Mouse (Mus musculus) kidney, embryonic 15.5 days (tissue): ENCODE results near the gene Ap4s1. TPM values are rescaled to one million over a fixed set of nuclear protein-coding genes. Genes with fewer than 3 reads are reported as not detected.

Source experiments
- ATAC-seq: fragments of 200-750 bp; cut with Nextera tagmentation; replicated peaks from 2 replicates; pipeline ENCODE4 v1.8.0; 2017; ENCODE audit warnings: moderate TSS enrichment; ENCODE audit not compliant: low FRiP score
- H3K27ac ChIP-seq: fragments of 300-500 bp; sonication (generic); 2 replicates; pipeline ENCODE4 v1.5.1; 2015; ENCODE audit warnings: mild to moderate bottlenecking, inconsistent platforms
- H3K27me3 ChIP-seq: fragments of 300-500 bp; sonication (generic); 2 replicates; pipeline ENCODE4 v1.6.1; 2015; ENCODE audit warnings: inconsistent platforms
- H3K36me3 ChIP-seq: fragments of 300-500 bp; sonication (generic); 2 replicates; pipeline ENCODE4 v1.6.1; 2015; ENCODE audit warnings: inconsistent platforms
- H3K4me1 ChIP-seq: fragments of 300-500 bp; sonication (generic); 2 replicates; pipeline ENCODE4 v1.6.1; 2015; ENCODE audit warnings: inconsistent platforms
- H3K4me2 ChIP-seq: fragments of 300-500 bp; sonication (generic); 2 replicates; pipeline ENCODE4 v1.6.1; 2015; ENCODE audit warnings: moderate library complexity, mild to moderate bottlenecking, inconsistent platforms
- H3K4me3 ChIP-seq: fragments of 300-500 bp; sonication (generic); replicated peaks from 2 replicates; pipeline ENCODE4 v1.5.1; 2015; ENCODE audit warnings: mild to moderate bottlenecking, inconsistent platforms
- H3K9ac ChIP-seq: fragments of 300-500 bp; sonication (generic); 2 replicates; pipeline ENCODE4 v1.6.1; 2015; ENCODE audit warnings: mild to moderate bottlenecking, inconsistent platforms
- H3K9me3 ChIP-seq: fragments of 300-500 bp; sonication (generic); replicated peaks from 2 replicates; pipeline ENCODE4 v1.6.1; 2016; ENCODE audit warnings: inconsistent platforms
- WGBS: fragments of 180-500 bp; shearing (Covaris S2); methylation state at CpG from one replicate; pipeline ENCODE4 v1.1.7; 2015; ENCODE audit warnings: mixed read lengths; 5-methylcytosine and 5-hydroxymethylcytosine counted together
- polyA plus RNA-seq: library from polyadenylated mRNA; unstranded; fragments of >200 nt; fragmentation: Nextera tagmentation; extraction: Ambion mirVana; gene quantifications from 2 replicates; pipeline ENCODE4 v1.2.1, GENCODE M21; 2015

Ap4s1 gene
- polyA plus RNA-seq, 1 experiment from 2014 or later, result 32.2 TPM

- no peak for ATAC-seq
- peaks cover 51% of the 10 kb centered on the region for H3K36me3 ChIP-seq
- peaks cover under 1% of the 10 kb centered on the region; the same call in 1 of the 2 replicates for H3K4me1 ChIP-seq
- H3K9ac ChIP-seq, result no peak overlapping the region
- no peak overlapping the region for H3K4me2 ChIP-seq
- H3K27me3 ChIP-seq, result no peaks in the 10 kb centered on the region
- 84% methylated on average over 6 of the region's 6 CpGs for WGBS
- H3K4me3 ChIP-seq, result no peak overlapping the region
- no peak overlapping the region for H3K27ac ChIP-seq
- no peaks in the 10 kb centered on the region for H3K9me3 ChIP-seq
Measured at GRCm38 (mm10) chr12:51741690-51742089, 50.9 kb downstream of the Ap4s1 start.

- Histone ChIP-seq H3K27ac (no peak overlapping the region), H3K36me3 (peaks cover 79% of the 10 kb centered on the region), H3K9me3 (no peaks in the 10 kb centered on the region), H3K4me3 (no peak overlapping the region), H3K9ac (no peak overlapping the region), H3K4me2 (no peak overlapping the region), H3K27me3 (no peaks in the 10 kb centered on the region), H3K4me1 (no peaks in the 10 kb centered on the region)
- 58% methylated on average over 6 of the region's 6 CpGs for WGBS
- ATAC-seq, result no peak
Measured at GRCm38 (mm10) chr12:51744957-51745356, 54.1 kb downstream of the Ap4s1 start.

- Histone ChIP-seq H3K36me3 (peaks cover 89% of the 10 kb centered on the region), H3K27ac (no peak overlapping the region), H3K4me1 (no peaks in the 10 kb centered on the region), H3K27me3 (no peaks in the 10 kb centered on the region), H3K4me3 (no peak overlapping the region), H3K4me2 (no peak overlapping the region), H3K9me3 (no peaks in the 10 kb centered on the region), H3K9ac (no peak overlapping the region)
- no peak for ATAC-seq
- WGBS, result 87% methylated on average over 2 of the region's 2 CpGs
Measured at GRCm38 (mm10) chr12:51747348-51747747, 56.5 kb downstream of the Ap4s1 start.

GRCm38 (mm10) chr12:51755938-51756598 lies 65.2 kb downstream of the Ap4s1 start:
- Histone ChIP-seq H3K9me3 (no peaks in the 10 kb centered on the region), H3K27me3 (no peaks in the 10 kb centered on the region), H3K4me1 (no peaks in the 10 kb centered on the region), H3K36me3 (peaks cover 84% of the 10 kb centered on the region), H3K4me3 (no peak overlapping the region), H3K4me2 (no peak overlapping the region), H3K9ac (no peak overlapping the region), H3K27ac (no peak overlapping the region)
- 92% methylated on average over 12 of the region's 12 CpGs for WGBS
- no peak for ATAC-seq

GRCm38 (mm10) chr12:51756599-51756961 lies 65.7 kb downstream of the Ap4s1 start:
- no peaks in the 10 kb centered on the region for H3K9me3 ChIP-seq
- H3K4me2 ChIP-seq, result no peak overlapping the region
- H3K4me3 ChIP-seq, result no peak overlapping the region
- H3K4me1 ChIP-seq, result no peaks in the 10 kb centered on the region
- ATAC-seq, result no peak
- peaks cover 84% of the 10 kb centered on the region for H3K36me3 ChIP-seq
- no peak overlapping the region for H3K27ac ChIP-seq
- H3K9ac ChIP-seq, result no peak overlapping the region
- H3K27me3 ChIP-seq, result no peaks in the 10 kb centered on the region

GRCm38 (mm10) chr12:51759374-51759773 lies 68.5 kb downstream of the Ap4s1 start:
- Histone ChIP-seq H3K27me3 (no peaks in the 10 kb centered on the region), H3K9me3 (no peaks in the 10 kb centered on the region), H3K4me1 (no peaks in the 10 kb centered on the region), H3K9ac (no peak overlapping the region), H3K27ac (no peak overlapping the region), H3K36me3 (peaks cover 85% of the 10 kb centered on the region), H3K4me2 (no peak overlapping the region), H3K4me3 (no peak overlapping the region)
- 87% methylated on average over 3 of the region's 3 CpGs for WGBS
- no peak for ATAC-seq

GRCm38 (mm10) chr12:51767454-51767853 lies 76.6 kb downstream of the Ap4s1 start:
- Histone ChIP-seq H3K27ac (no peak overlapping the region), H3K4me1 (no peaks in the 10 kb centered on the region), H3K4me2 (no peak overlapping the region), H3K27me3 (no peaks in the 10 kb centered on the region), H3K36me3 (peaks cover 70% of the 10 kb centered on the region), H3K4me3 (no peak overlapping the region), H3K9me3 (no peaks in the 10 kb centered on the region), H3K9ac (no peak overlapping the region)
- 82% methylated on average over 4 of the region's 4 CpGs for WGBS
- no peak for ATAC-seq

- Histone ChIP-seq H3K9ac (no peak overlapping the region), H3K27me3 (no peaks in the 10 kb centered on the region), H3K27ac (no peak overlapping the region), H3K9me3 (no peaks in the 10 kb centered on the region), H3K4me2 (no peak overlapping the region), H3K4me1 (no peaks in the 10 kb centered on the region), H3K4me3 (no peak overlapping the region), H3K36me3 (peaks cover 67% of the 10 kb centered on the region)
- no peak for ATAC-seq
- 93% methylated on average over 15 of the region's 15 CpGs for WGBS
Measured at GRCm38 (mm10) chr12:51768702-51769101, 77.9 kb downstream of the Ap4s1 start.

- Histone ChIP-seq H3K4me3 (no peak overlapping the region), H3K27me3 (no peaks in the 10 kb centered on the region), H3K4me1 (no peaks in the 10 kb centered on the region), H3K36me3 (peaks cover 90% of the 10 kb centered on the region), H3K9ac (no peak overlapping the region), H3K27ac (no peak overlapping the region), H3K4me2 (no peak overlapping the region), H3K9me3 (no peaks in the 10 kb centered on the region)
- WGBS, result 91% methylated on average over 7 of the region's 7 CpGs
- no peak for ATAC-seq
Measured at GRCm38 (mm10) chr12:51784842-51785241, 94.0 kb downstream of the Ap4s1 start.

Other genes starting within 250 kb of the Ap4s1 start
- 1.4 and 1.5 TPM in 2 replicates for gene Coch, start 97.7 kb upstream of the Ap4s1 start, polyA plus RNA-seq
- 45.5 and 45.7 TPM in 2 replicates for gene Strn3, start 864 bp downstream of the Ap4s1 start, polyA plus RNA-seq
- gene Hectd1, start 138.5 kb downstream of the Ap4s1 start, polyA plus RNA-seq, result 36.4 and 40.8 TPM in 2 replicates